Mouse (Mus musculus) mouse trophoblast stem cell (cell line): ENCODE data around the gene Gm28305.

ENCODE experiments used
- in situ Hi-C, 2 experiments: fragments of 300-500 bp; cut with MseI, MboI; formaldehyde crosslinking; loops; 2 replicates in 1 of 2; 3 replicates in 1 of 2; pipeline ENCODE4 v1.15.1; 2025

The Gm28305 gene

GRCm38 (mm10) chr9:104070241-104070640, 29.8 kb downstream of the Gm28305 start:
- in situ Hi-C loops: no loop called here

- in situ Hi-C loops: no loop called here
Measured at GRCm38 (mm10) chr9:104070863-104071604, 30.6 kb downstream of the Gm28305 start.

- in situ Hi-C loops: no loop called here
Measured at GRCm38 (mm10) chr9:104075808-104076207, 35.3 kb downstream of the Gm28305 start.

GRCm38 (mm10) chr9:104078780-104079179, 38.3 kb downstream of the Gm28305 start:
- in situ Hi-C loops: no loop called here

GRCm38 (mm10) chr9:104079379-104079778, 38.9 kb downstream of the Gm28305 start:
- in situ Hi-C loops: no loop called here

GRCm38 (mm10) chr9:104080038-104080437, 39.6 kb downstream of the Gm28305 start:
- in situ Hi-C loops: no loop called here

- in situ Hi-C loops: no loop called here
Measured at GRCm38 (mm10) chr9:104085730-104086429, 45.4 kb downstream of the Gm28305 start.

- in situ Hi-C loops: no loop called here
Measured at GRCm38 (mm10) chr9:104088555-104088954, 48.1 kb downstream of the Gm28305 start.

- in situ Hi-C loops: no loop called here
Measured at GRCm38 (mm10) chr9:104092945-104093344, 52.5 kb downstream of the Gm28305 start.

- in situ Hi-C loops: no loop called here
Measured at GRCm38 (mm10) chr9:104098256-104098655, 57.8 kb downstream of the Gm28305 start.

- in situ Hi-C loops: no loop called here
Measured at GRCm38 (mm10) chr9:104099060-104099459, 58.6 kb downstream of the Gm28305 start.

- in situ Hi-C loops: no loop called here
Measured at GRCm38 (mm10) chr9:104100822-104101221, 60.4 kb downstream of the Gm28305 start.

GRCm38 (mm10) chr9:104101458-104101857, 61.0 kb downstream of the Gm28305 start:
- in situ Hi-C loops: no loop called here

GRCm38 (mm10) chr9:104102301-104102700, 61.8 kb downstream of the Gm28305 start:
- in situ Hi-C loops: no loop called here

- in situ Hi-C loops: no loop called here
Measured at GRCm38 (mm10) chr9:104102901-104103300, 62.4 kb downstream of the Gm28305 start.

- in situ Hi-C loops: no loop called here
Measured at GRCm38 (mm10) chr9:104104986-104105385, 64.5 kb downstream of the Gm28305 start.

GRCm38 (mm10) chr9:104106930-104107329, 66.5 kb downstream of the Gm28305 start:
- in situ Hi-C loops: no loop called here

GRCm38 (mm10) chr9:104107482-104107881, 67.0 kb downstream of the Gm28305 start:
- in situ Hi-C loops: no loop called here

- in situ Hi-C loops: no loop called here
Measured at GRCm38 (mm10) chr9:104108571-104109143, 68.2 kb downstream of the Gm28305 start.

GRCm38 (mm10) chr9:104109151-104109550, 68.7 kb downstream of the Gm28305 start:
- in situ Hi-C loops: no loop called here

- in situ Hi-C loops: no loop called here
Measured at GRCm38 (mm10) chr9:104123101-104123500, 82.6 kb downstream of the Gm28305 start.

GRCm38 (mm10) chr9:104123622-104124021, 83.2 kb downstream of the Gm28305 start:
- in situ Hi-C loops: no loop called here
